Mouse (Mus musculus) cortical plate, adult 2 months (tissue): ENCODE results near the gene Rps6ka5. TPM values are rescaled to one million over a fixed set of nuclear protein-coding genes. Genes with fewer than 3 reads are reported as not detected.

ENCODE experiments used
- H3K27ac ChIP-seq: fragments of 200-500 bp; 2 replicates; pipeline ENCODE4 v1.5.1; 2012; ENCODE audit warnings: low read length, control low read depth, inconsistent platforms; ENCODE audit not compliant: insufficient read depth
- H3K4me1 ChIP-seq: fragments of 200-500 bp; 2 replicates; pipeline ENCODE4 v1.6.1; 2011; ENCODE audit warnings: low read length; ENCODE audit not compliant: control insufficient read depth, insufficient read depth
- H3K4me3 ChIP-seq: fragments of 200-500 bp; 2 replicates; pipeline ENCODE4 v1.5.1; 2011; ENCODE audit warnings: mild to moderate bottlenecking, low read length, control low read depth; ENCODE audit not compliant: insufficient read depth
- CTCF ChIP-seq: fragments of 200-500 bp; IDR thresholded peaks from 2 replicates; pipeline ENCODE4 v1.5.1; 2011; ENCODE audit warnings: mild to moderate bottlenecking, control low read depth, low read length; ENCODE audit not compliant: insufficient read depth; ENCODE audit errors: extremely low read depth
- POLR2A ChIP-seq: fragments of 200-500 bp; IDR thresholded peaks from 2 replicates; pipeline ENCODE4 v1.6.1; 2011; ENCODE audit warnings: mild to moderate bottlenecking, low read length, control low read depth; ENCODE audit not compliant: insufficient read depth; ENCODE audit errors: extremely low read depth
- polyA plus RNA-seq: library from polyadenylated mRNA; depleted of rRNA; stranded (reverse); fragments of >200 nt; gene quantifications from 2 replicates; pipeline ENCODE4 v1.2.3, GENCODE M21; 2012

Rps6ka5 gene
- polyA plus RNA-seq, 1 experiment = 10.8 TPM

DNA sequence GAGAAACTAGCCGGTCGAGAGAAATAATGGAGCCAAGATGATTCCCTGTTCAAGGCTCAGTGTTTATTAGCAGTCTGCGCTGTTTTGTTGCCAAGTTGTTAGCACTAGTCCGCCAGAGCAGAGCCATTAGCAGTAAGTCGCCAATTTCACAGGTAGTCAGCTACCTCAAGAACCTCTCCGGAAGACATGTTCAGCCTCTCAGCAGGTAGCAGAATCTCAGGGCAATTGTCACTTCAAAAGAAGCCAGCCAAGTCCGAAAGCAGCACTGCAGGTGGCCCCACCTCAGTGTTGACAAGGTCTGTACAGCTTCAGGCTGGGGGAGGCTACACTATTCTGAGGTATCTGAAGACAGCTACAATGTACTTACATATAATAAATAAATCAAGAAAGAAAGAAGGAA, 1.1 kb upstream of the Rps6ka5 start:
- Histone ChIP-seq H3K4me3 (no peak overlapping the region), H3K4me1 (no peaks in the 10 kb centered on the region), H3K27ac (no peak overlapping the region)
- no peak for TF ChIP-seq CTCF
- TF ChIP-seq POLR2A = no peak

DNA sequence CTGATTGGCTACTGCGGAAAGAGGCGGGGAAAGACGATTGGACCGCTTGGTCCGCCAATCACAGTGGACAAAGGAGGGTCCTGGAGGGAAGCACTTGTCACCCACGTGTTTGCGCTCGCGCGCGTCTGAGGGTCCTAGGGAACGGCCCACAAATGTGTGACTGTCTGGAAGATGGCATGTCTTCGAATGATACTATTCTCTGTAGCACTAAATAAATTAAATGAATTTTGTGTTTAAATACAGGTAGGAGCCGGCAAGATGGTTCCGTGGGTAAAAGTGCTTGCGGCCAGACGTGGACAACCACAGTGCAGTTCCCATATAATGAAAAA, 1.4 kb downstream of the Rps6ka5 start:
- no peak overlapping the region for H3K27ac ChIP-seq
- no peak for TF ChIP-seq POLR2A
- TF ChIP-seq CTCF = no peak
- no peaks in the 10 kb centered on the region for H3K4me1 ChIP-seq
- H3K4me3 ChIP-seq = peak overlapping the region; percentile 86

- TF ChIP-seq CTCF (no peak), POLR2A (peak; percentile 78; the same call in 1 of the 2 replicates)
- H3K4me1 ChIP-seq = no peaks in the 10 kb centered on the region
- peak overlapping the region; percentile 86 for H3K4me3 ChIP-seq
- H3K27ac ChIP-seq = peak overlapping the region; percentile 91
Observed at GRCm38 (mm10) chr12:100724606-100725457, 2.0 kb downstream of the Rps6ka5 start.

DNA sequence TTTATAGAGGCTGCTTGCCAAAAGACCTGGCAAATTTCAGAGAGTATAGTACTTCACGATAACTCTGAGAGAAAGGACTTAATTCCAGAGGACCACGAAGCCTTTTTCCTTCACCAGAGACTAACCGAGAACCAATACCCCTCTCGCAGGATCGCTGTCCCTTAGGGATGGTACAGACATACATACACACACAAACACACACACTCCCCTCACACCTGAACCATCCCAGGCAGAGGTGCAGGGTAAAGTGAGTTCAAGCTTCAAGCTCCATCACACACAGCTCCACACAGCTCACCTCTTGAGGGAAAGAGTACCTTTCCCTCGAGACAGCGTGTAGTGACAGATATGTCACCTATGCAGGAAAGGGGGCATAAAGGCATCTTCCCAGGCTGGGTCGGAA, 2.6 kb downstream of the Rps6ka5 start:
- Histone ChIP-seq H3K4me1 (no peaks in the 10 kb centered on the region), H3K27ac (0 out of 2 replicates have a peak overlapping the region, but pooled peaks have one; percentile 7), H3K4me3 (peak overlapping the region; percentile 86)
- TF ChIP-seq CTCF (no peak), POLR2A (no peak)

GRCm38 (mm10) chr12:100720801-100721200, 6.0 kb downstream of the Rps6ka5 start:
- Histone ChIP-seq H3K4me3 (no peak overlapping the region), H3K27ac (no peak overlapping the region), H3K4me1 (no peaks in the 10 kb centered on the region)
- TF ChIP-seq POLR2A (no peak), CTCF (no peak)

GRCm38 (mm10) chr12:100717446-100717845, 9.3 kb downstream of the Rps6ka5 start:
- TF ChIP-seq POLR2A (no peak), CTCF (no peak)
- Histone ChIP-seq H3K27ac (no peak overlapping the region), H3K4me1 (no peaks in the 10 kb centered on the region), H3K4me3 (no peak overlapping the region)

DNA sequence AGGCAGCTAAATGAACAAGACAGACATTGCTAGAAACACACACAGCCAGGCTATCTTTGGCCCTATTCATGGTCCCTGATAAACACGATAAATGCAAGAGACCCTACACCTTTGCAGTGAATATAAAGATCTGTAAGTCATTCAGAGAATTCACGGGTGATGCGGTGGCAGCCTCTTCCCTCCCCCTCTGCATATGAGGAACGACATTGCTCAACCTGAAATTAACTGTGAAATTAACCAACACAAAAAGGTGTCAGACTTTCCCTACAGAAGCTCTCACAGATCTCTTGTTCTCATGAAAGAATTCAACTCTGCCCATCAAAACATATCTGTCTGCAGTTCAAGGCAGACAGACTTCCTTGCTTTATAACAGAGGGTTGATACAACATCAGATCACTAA, 9.8 kb downstream of the Rps6ka5 start:
- no peak for TF ChIP-seq POLR2A
- no peak for TF ChIP-seq CTCF
- H3K4me3 ChIP-seq = no peak overlapping the region

GRCm38 (mm10) chr12:100711819-100712218, 15.0 kb downstream of the Rps6ka5 start:
- Histone ChIP-seq H3K27ac (no peak overlapping the region), H3K4me1 (no peaks in the 10 kb centered on the region; the same call in 1 of the 2 replicates), H3K4me3 (no peak overlapping the region)
- no peak for TF ChIP-seq POLR2A
- TF ChIP-seq CTCF = no peak

More for the DNA sequence above, 9.8 kb downstream of the Rps6ka5 start:
- H3K4me1 ChIP-seq = no peaks in the 10 kb centered on the region
- H3K27ac ChIP-seq = no peak overlapping the region

DNA sequence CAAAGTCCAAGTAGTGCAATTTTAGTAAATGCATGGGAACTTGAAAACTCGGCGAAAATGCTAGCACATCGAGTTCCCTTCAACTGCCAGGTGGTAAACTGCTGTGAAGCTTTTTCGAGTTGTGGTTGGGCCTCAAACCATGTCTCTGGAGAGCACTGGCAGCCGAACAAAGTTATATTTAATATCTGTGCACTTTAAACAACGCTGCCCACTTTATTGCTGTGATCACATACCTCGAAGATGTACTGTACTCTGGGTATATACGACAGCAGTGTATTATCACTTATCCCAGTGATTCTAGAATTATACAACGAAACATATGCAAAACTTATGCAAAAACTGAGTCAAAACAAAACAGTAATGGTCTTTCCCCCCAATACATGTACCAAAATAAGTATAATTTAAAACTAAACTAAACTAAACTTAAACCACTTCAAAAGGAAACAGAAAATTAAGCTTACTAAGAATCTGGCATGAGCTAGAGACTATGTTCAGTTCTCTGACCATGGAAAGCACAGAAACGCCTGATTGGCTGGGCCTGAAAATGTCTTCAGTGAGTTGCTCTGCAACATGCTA, 15.6 kb downstream of the Rps6ka5 start:
- H3K4me3 ChIP-seq = no peak overlapping the region
- no peaks in the 10 kb centered on the region; the same call in 1 of the 2 replicates for H3K4me1 ChIP-seq
- TF ChIP-seq POLR2A = no peak
- no peak for TF ChIP-seq CTCF
- H3K27ac ChIP-seq = no peak overlapping the region

DNA sequence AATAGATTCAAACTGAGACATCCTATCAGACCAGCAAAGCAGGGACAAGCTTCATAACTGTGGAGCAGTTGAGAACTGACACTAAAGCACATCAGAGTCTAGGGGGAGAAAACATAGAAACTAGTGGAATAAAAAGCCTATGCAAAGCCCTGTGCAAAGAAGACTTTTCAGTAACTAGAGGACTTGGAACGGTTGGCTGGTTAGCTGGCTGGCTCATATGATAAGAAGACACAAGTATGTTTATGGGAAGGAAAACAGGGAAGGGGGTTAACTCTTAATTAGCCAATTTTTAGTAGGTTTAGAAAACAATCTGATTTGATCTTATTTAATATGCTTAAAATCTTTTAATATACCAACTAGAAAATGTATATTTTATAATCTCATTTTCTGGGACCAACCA, 16.4 kb downstream of the Rps6ka5 start:
- TF ChIP-seq CTCF (no peak), POLR2A (no peak)
- Histone ChIP-seq H3K27ac (no peak overlapping the region), H3K4me1 (no peaks in the 10 kb centered on the region; the same call in 1 of the 2 replicates), H3K4me3 (no peak overlapping the region)
